Mouse (Mus musculus) testis, adult 2 months (tissue): ENCODE results near the gene Lrrc8a.

Experiments
- CTCF ChIP-seq: fragments of 200-500 bp; IDR thresholded peaks from 2 replicates; pipeline ENCODE4 v1.5.1; 2012; ENCODE audit warnings: low read depth, mild to moderate bottlenecking, inconsistent platforms, low read length, moderate library complexity; ENCODE audit not compliant: control insufficient read depth, insufficient read depth, insufficient replicate concordance
- POLR2A ChIP-seq: fragments of 200-500 bp; IDR thresholded peaks from 2 replicates; pipeline ENCODE4 v1.6.1; 2012; ENCODE audit warnings: low read depth, mild to moderate bottlenecking, inconsistent platforms, low read length, moderate library complexity; ENCODE audit not compliant: control insufficient read depth

GRCm38 (mm10) chr2:30264671-30265519 is 27.4 kb downstream of the Lrrc8a start:
- TF ChIP-seq CTCF (no peak), POLR2A (no peak)
